Mouse (Mus musculus): ENCODE data around the gene Sh3bp5. TPM values are rescaled to one million over a fixed set of nuclear protein-coding genes. Genes with fewer than 3 reads are reported as not detected.

Sh3bp5 gene
- polyA plus RNA-seq, 1 experiment from 2014 or later: 17.3 TPM

DNA sequence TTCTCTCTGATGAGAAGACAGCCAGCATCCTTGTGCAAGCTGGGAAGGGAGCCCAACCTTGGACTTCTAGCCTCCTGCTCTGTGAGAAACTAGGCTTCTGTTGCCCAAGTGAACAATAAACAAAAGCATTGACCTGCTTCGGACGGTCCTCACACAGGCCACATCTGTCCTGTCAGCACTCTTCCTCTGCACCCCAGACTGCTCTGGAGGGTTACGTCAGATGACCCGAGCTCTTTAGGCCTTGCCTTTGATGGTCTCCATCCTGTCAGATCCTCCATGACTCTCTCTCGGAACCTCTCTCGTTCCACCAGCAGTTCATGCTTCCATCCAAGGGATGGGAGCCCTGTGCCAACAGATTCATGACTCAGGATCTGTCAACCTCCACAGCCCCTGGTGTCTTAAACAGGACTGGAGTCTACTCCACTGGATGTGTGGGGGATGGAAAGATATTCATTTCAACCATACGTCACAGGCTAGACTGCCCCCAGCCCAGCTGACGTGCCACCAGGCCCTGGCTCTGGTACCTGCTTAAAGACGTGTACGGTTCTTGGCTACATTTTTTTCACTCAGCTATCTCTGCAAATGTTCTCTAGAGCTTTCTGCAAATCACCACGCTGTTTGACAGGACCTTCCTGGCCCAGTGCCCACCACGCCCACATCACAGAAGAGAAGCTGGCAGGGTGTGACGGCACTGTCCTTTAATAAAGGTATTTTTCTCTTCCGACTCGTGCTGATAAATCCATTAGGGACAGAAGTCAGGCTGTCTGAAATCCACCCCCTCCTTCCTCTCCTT lies 7.5 kb downstream of the Sh3bp5 start:
- H3K4me2 ChIP-seq: peak overlapping the region; percentile 0; the same call in 1 of the 2 replicates
- H3K4me3 ChIP-seq (ENCODE audit: low read depth, low read length): no peak overlapping the region
- no peaks in the 10 kb centered on the region for H3K27me3 ChIP-seq (replicated peaks; ENCODE audit: control insufficient read depth, insufficient read depth, low read length)
- DNase-seq (ENCODE audit: low spot score): no peak
- no peak overlapping the region for H3K27ac ChIP-seq (ENCODE audit: low read depth, low read length)
- WGBS: 71% methylated on average over 15 of the region's 15 CpGs
- no peak overlapping the region for H3K9ac ChIP-seq (ENCODE audit: low read depth, low read length)
- no peaks in the 10 kb centered on the region for H3K9me3 ChIP-seq (ENCODE audit: control insufficient read depth, low read length)
- H3K36me3 ChIP-seq (ENCODE audit: control insufficient read depth, insufficient read depth, low read length): peaks cover 9% of the 10 kb centered on the region
- H3K4me1 ChIP-seq (replicated peaks; ENCODE audit: control insufficient read depth, insufficient read depth, low read length): peaks cover 22% of the 10 kb centered on the region
- no peak; the same call in 1 of the 2 replicates for ATAC-seq (replicated peaks; ENCODE audit: low FRiP score)

- no peak overlapping the region for H3K9ac ChIP-seq (ENCODE audit: low read depth, low read length)
- H3K36me3 ChIP-seq (ENCODE audit: control insufficient read depth, insufficient read depth, low read length): peaks cover 8% of the 10 kb centered on the region
- no peak overlapping the region for H3K4me2 ChIP-seq
- ATAC-seq (replicated peaks; ENCODE audit: low FRiP score): no peak
- WGBS: 64% methylated on average over 11 of the region's 11 CpGs
- no peaks in the 10 kb centered on the region for H3K9me3 ChIP-seq (ENCODE audit: control insufficient read depth, low read length)
- DNase-seq (ENCODE audit: low spot score): no peak
- no peak overlapping the region for H3K4me3 ChIP-seq (ENCODE audit: low read depth, low read length)
- H3K27ac ChIP-seq (ENCODE audit: low read depth, low read length): peak overlapping the region; percentile 21; the same call in 1 of the 2 replicates
- H3K4me1 ChIP-seq (replicated peaks; ENCODE audit: control insufficient read depth, insufficient read depth, low read length): peaks cover 11% of the 10 kb centered on the region
- no peaks in the 10 kb centered on the region for H3K27me3 ChIP-seq (replicated peaks; ENCODE audit: control insufficient read depth, insufficient read depth, low read length)
Measured at GRCm38 (mm10) chr14:31422961-31423791, 12.7 kb downstream of the Sh3bp5 start.

DNA sequence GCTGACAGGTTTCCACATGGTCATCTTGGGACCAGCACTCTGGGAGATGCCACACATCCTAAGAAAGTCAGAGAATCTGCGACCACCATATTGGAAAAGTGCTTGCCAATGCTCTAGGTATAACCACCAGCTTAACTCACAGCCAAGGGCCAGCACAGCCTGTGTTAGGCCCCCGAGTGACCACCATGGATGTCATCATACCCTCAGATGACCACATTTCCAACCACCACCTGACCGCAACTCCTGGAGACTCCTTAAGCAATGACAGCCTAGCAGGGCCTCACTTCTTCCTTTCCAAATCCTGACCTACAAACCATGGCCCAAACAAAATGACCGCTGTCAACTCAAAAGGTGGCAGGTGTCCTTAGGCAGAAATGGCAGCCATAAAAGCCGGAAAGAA lies 13.5 kb downstream of the Sh3bp5 start:
- Histone ChIP-seq H3K36me3 (ENCODE audit: control insufficient read depth, insufficient read depth, low read length) (peaks cover 7% of the 10 kb centered on the region), H3K4me2 (no peak overlapping the region), H3K4me1 (replicated peaks; ENCODE audit: control insufficient read depth, insufficient read depth, low read length) (peaks cover 11% of the 10 kb centered on the region), H3K27ac (ENCODE audit: low read depth, low read length) (peak overlapping the region; percentile 63; the same call in 1 of the 2 replicates), H3K27me3 (replicated peaks; ENCODE audit: control insufficient read depth, insufficient read depth, low read length) (no peaks in the 10 kb centered on the region), H3K4me3 (ENCODE audit: low read depth, low read length) (no peak overlapping the region), H3K9me3 (ENCODE audit: control insufficient read depth, low read length) (no peaks in the 10 kb centered on the region), H3K9ac (ENCODE audit: low read depth, low read length) (no peak overlapping the region)
- no peak for DNase-seq (ENCODE audit: low spot score)
- 83% methylated on average over 5 of the region's 5 CpGs for WGBS
- ATAC-seq (replicated peaks; ENCODE audit: low FRiP score): no peak

GRCm38 (mm10) chr14:31421509-31422295 lies 14.2 kb downstream of the Sh3bp5 start:
- no peaks in the 10 kb centered on the region for H3K9me3 ChIP-seq (ENCODE audit: control insufficient read depth, low read length)
- H3K4me3 ChIP-seq (ENCODE audit: low read depth, low read length): no peak overlapping the region
- no peaks in the 10 kb centered on the region for H3K27me3 ChIP-seq (replicated peaks; ENCODE audit: control insufficient read depth, insufficient read depth, low read length)
- peak overlapping the region; percentile 63 for H3K27ac ChIP-seq (ENCODE audit: low read depth, low read length)
- H3K36me3 ChIP-seq (ENCODE audit: control insufficient read depth, insufficient read depth, low read length): peaks cover 2% of the 10 kb centered on the region
- DNase-seq (ENCODE audit: low spot score) (no peak), ATAC-seq (replicated peaks; ENCODE audit: low FRiP score) (no peak)
- H3K9ac ChIP-seq (ENCODE audit: low read depth, low read length): no peak overlapping the region
- 0 out of 2 replicates have a peak overlapping the region, but pooled peaks have one; percentile 5 for H3K4me2 ChIP-seq
- peaks cover 11% of the 10 kb centered on the region for H3K4me1 ChIP-seq (replicated peaks; ENCODE audit: control insufficient read depth, insufficient read depth, low read length)
- 82% methylated on average over 18 of the region's 18 CpGs for WGBS

- 80% methylated on average over 7 of the region's 7 CpGs for WGBS
- H3K4me2 ChIP-seq: no peak overlapping the region
- no peaks in the 10 kb centered on the region for H3K27me3 ChIP-seq (replicated peaks; ENCODE audit: control insufficient read depth, insufficient read depth, low read length)
- no peaks in the 10 kb centered on the region; the same call in none of the 2 replicates for H3K36me3 ChIP-seq (ENCODE audit: control insufficient read depth, insufficient read depth, low read length)
- no peak overlapping the region for H3K27ac ChIP-seq (ENCODE audit: low read depth, low read length)
- DNase-seq (ENCODE audit: low spot score) (no peak), ATAC-seq (replicated peaks; ENCODE audit: low FRiP score) (no peak)
- H3K9ac ChIP-seq (ENCODE audit: low read depth, low read length): no peak overlapping the region
- H3K4me3 ChIP-seq (ENCODE audit: low read depth, low read length): no peak overlapping the region
- H3K9me3 ChIP-seq (ENCODE audit: control insufficient read depth, low read length): no peaks in the 10 kb centered on the region
- H3K4me1 ChIP-seq (replicated peaks; ENCODE audit: control insufficient read depth, insufficient read depth, low read length): peaks cover 11% of the 10 kb centered on the region
Measured at GRCm38 (mm10) chr14:31420985-31421384, 14.9 kb downstream of the Sh3bp5 start.

GRCm38 (mm10) chr14:31420562-31420961 lies 15.3 kb downstream of the Sh3bp5 start:
- ATAC-seq (replicated peaks; ENCODE audit: low FRiP score): no peak
- 89% methylated on average over 7 of the region's 7 CpGs for WGBS

GRCm38 (mm10) chr14:31420135-31420534 lies 15.7 kb downstream of the Sh3bp5 start:
- ATAC-seq (replicated peaks; ENCODE audit: low FRiP score) (no peak), DNase-seq (ENCODE audit: low spot score) (no peak)
- no peak overlapping the region for H3K4me3 ChIP-seq (ENCODE audit: low read depth, low read length)
- H3K4me1 ChIP-seq (replicated peaks; ENCODE audit: control insufficient read depth, insufficient read depth, low read length): peaks cover 12% of the 10 kb centered on the region
- H3K36me3 ChIP-seq (ENCODE audit: control insufficient read depth, insufficient read depth, low read length): no peaks in the 10 kb centered on the region; the same call in 1 of the 2 replicates
- WGBS: 85% methylated on average over 8 of the region's 8 CpGs
- H3K9ac ChIP-seq (ENCODE audit: low read depth, low read length): no peak overlapping the region
- H3K27me3 ChIP-seq (replicated peaks; ENCODE audit: control insufficient read depth, insufficient read depth, low read length): no peaks in the 10 kb centered on the region
- no peaks in the 10 kb centered on the region for H3K9me3 ChIP-seq (ENCODE audit: control insufficient read depth, low read length)
- no peak overlapping the region for H3K27ac ChIP-seq (ENCODE audit: low read depth, low read length)
- no peak overlapping the region for H3K4me2 ChIP-seq

More at GRCm38 (mm10) chr14:31420562-31420961, 15.3 kb downstream of the Sh3bp5 start:
- Histone ChIP-seq H3K4me2 (no peak overlapping the region), H3K9me3 (ENCODE audit: control insufficient read depth, low read length) (no peaks in the 10 kb centered on the region), H3K4me3 (ENCODE audit: low read depth, low read length) (no peak overlapping the region), H3K27me3 (replicated peaks; ENCODE audit: control insufficient read depth, insufficient read depth, low read length) (no peaks in the 10 kb centered on the region), H3K9ac (ENCODE audit: low read depth, low read length) (no peak overlapping the region), H3K27ac (ENCODE audit: low read depth, low read length) (no peak overlapping the region), H3K4me1 (replicated peaks; ENCODE audit: control insufficient read depth, insufficient read depth, low read length) (peaks cover 11% of the 10 kb centered on the region), H3K36me3 (ENCODE audit: control insufficient read depth, insufficient read depth, low read length) (no peaks in the 10 kb centered on the region; the same call in none of the 2 replicates)
- no peak for DNase-seq (ENCODE audit: low spot score)

- H3K27ac ChIP-seq (ENCODE audit: low read depth, low read length): no peak overlapping the region
- no peak overlapping the region for H3K9ac ChIP-seq (ENCODE audit: low read depth, low read length)
- DNase-seq (ENCODE audit: low spot score) (no peak), ATAC-seq (replicated peaks; ENCODE audit: low FRiP score) (no peak)
- H3K36me3 ChIP-seq (ENCODE audit: control insufficient read depth, insufficient read depth, low read length): no peaks in the 10 kb centered on the region; the same call in 1 of the 2 replicates
- H3K4me1 ChIP-seq (replicated peaks; ENCODE audit: control insufficient read depth, insufficient read depth, low read length): peaks cover 20% of the 10 kb centered on the region
- no peaks in the 10 kb centered on the region for H3K27me3 ChIP-seq (replicated peaks; ENCODE audit: control insufficient read depth, insufficient read depth, low read length)
- no peak overlapping the region for H3K4me3 ChIP-seq (ENCODE audit: low read depth, low read length)
- H3K9me3 ChIP-seq (ENCODE audit: control insufficient read depth, low read length): no peaks in the 10 kb centered on the region
- no peak overlapping the region for H3K4me2 ChIP-seq
- 53% methylated on average over 4 of the region's 4 CpGs for WGBS
Measured at GRCm38 (mm10) chr14:31419279-31419678, 16.6 kb downstream of the Sh3bp5 start.
